Mouse (Mus musculus) cerebellum, adult 11-12 months (tissue): Measurements from ENCODE around the gene Gstp3.
A peak's percentile ranks its signal among the peaks of the same experiment; 100 is the strongest.
"Not testable (repeated sequence)": the region's sequence is repeated elsewhere in the genome, so short reads cannot be mapped to it uniquely, and the experiment has no call there.

Experiments
- DNase-seq: peaks from one replicate; pipeline ENCODE4 v3.0.0; 2022

The Gstp3 gene

DNA sequence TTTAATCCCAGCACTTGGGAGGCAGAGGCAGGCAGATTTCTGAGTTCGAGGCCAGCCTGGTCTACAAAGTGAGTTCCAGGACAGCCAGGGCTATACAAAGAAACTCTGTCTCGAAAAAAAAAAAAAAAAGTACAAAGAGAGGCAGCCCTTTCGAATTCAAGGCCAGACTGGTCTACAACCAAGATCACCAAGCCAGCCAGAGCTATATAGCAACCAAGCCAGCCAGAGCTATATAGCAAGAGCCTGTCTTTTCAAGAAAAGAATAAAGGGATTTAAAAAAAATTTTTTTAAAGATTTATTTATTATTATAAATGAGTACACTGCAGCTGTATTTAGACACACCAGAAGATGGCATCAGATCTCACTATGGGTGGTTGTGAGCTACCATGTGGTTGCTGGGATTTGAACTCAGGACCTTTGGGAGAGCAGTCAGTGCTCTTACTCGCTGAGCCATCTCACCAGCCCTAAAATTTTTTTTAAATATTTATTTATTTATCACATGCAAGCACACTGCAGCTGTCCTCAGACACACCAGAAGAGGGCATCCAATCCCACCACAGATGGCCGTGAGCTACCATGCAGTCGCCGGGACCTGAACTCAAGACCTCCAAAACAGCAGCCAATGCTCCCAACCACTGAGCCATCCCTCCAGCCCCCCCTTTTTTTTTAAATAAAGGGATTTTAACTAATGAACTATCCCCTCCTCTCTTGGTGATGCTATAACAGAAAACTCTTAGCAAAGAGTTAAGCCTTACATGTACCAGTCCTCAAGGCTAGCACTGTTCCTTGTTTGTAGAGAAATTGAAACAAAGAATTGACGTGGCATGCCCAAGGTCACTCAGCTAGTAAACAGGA, 902 bp upstream of the Gstp3 start:
- DNase-seq = peak; percentile 3

- DNase-seq = peak; percentile 9
These were observed 788 bp downstream of the Gstp3 start for GRCm38 (mm10) chr19:4058581-4058980.

- DNase-seq = no peak
These were observed 1.4 kb downstream of the Gstp3 start for GRCm38 (mm10) chr19:4057962-4058361.

GRCm38 (mm10) chr19:4057389-4057788, 2.0 kb downstream of the Gstp3 start:
- no peak for DNase-seq

DNA sequence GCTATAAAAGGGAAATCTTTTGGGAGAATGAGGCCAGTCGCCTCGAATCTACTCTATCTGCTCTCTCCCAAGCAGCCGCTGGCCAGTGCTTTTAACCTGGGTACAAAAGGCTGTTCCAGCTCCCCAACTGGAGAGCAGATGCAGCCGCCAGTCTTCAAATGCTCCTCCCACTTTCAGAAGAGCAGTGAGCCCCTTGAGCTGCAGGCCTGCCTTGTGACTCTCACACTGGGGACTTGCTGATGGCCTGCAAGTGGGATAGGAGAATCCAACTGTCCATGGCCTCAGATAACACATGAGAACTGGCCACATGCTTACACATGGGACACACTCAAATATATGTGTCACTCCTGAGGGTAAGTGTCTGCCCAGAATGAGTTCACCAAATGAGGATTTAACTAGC, 2.6 kb downstream of the Gstp3 start:
- DNase-seq = no peak

- DNase-seq = no peak
These were observed 3.2 kb downstream of the Gstp3 start for GRCm38 (mm10) chr19:4055947-4056693.

GRCm38 (mm10) chr19:4055216-4055946, 4.0 kb downstream of the Gstp3 start:
- peak; percentile 81 for DNase-seq

DNA sequence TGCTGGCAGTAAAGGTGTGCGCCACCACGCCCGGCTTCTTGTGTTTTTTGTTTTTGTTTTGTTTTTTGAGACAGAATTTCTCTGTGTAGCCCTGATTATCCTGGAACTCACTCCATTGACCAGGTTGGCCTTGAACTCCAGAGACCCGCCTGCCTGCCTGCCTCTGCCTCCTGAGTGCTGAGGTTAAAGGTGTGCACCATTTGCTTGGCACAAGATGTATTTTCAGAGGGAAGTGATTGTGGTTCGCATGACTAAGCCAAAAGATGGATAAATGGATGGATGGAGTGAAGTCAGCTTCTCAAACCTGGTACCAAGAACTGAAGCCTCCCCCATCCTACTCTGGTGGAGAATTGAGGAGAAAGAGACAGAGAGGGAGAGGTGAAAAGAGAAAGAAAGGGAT, 4.8 kb downstream of the Gstp3 start:
- DNase-seq = no peak

GRCm38 (mm10) chr19:4052516-4053030, 6.8 kb downstream of the Gstp3 start:
- no peak for DNase-seq

GRCm38 (mm10) chr19:4051741-4052515, 7.4 kb downstream of the Gstp3 start:
- peak; percentile 41 for DNase-seq

DNA sequence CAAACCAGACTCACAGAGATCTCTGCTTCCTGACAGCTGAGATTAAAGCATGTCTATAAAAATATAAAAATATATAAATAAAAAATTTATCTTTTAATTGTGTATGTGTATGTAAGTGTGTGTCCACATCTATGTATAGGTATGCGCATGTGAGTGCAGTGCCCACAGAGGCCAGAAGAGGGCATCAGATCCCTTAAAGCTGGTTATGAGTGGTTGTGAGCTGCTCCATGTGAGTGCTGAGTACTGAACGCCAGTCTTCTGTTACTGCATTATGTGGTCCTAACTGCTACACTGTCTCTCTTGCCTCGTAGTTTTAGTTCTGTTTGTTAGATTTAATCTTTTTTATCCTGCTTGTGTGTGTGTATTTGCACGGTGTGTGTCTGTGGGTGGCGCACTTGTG, 8.4 kb downstream of the Gstp3 start:
- DNase-seq = peak; percentile 33

DNA sequence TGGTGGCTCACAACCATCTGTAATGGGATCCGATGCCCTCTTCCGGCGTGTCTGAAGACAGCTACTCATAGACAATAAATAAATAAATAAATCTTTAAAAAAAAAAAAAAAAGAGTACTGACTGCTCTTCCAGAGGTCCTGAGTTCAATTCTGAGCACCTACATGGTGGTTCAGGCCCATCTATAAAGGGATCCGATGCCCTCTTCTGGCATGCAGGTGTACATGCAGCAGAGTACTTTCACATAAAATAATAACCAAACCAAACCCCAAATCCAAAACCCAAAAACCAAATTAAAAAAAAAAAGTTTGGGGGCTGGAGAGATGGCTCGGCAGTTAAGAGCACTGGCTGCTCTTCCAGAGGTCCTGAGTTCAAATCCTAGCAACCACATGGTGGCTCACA, 10.3 kb downstream of the Gstp3 start:
- not testable (repeated sequence) for DNase-seq

GRCm38 (mm10) chr19:4047859-4048258, 11.5 kb downstream of the Gstp3 start:
- peak; percentile 76 for DNase-seq

DNA sequence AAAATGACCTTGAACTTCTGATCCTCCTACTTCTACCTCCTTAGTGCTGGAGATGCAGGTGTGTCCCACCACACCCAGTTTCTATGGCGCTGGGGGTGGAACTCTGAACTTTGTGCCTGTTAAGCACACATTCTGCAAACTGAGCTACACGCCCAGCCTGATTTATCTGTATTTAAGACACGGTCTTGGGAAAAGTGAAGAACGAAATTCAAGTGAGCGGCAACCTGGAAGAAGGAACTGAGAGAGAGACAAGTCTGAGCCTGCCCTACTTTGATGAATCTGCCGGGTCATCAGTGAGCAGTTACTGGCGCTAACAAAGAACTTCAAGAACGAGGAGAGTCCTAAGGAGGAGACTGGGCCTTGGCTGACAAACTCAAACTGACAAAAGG, 12.5 kb downstream of the Gstp3 start:
- DNase-seq = no peak

GRCm38 (mm10) chr19:4045966-4046865, 13.2 kb downstream of the Gstp3 start, which contains the start of gene Gstp2:
Gene Gstp2, minus strand, starts transcription at chr19:4046023.
- peak; percentile 84 for DNase-seq

DNA sequence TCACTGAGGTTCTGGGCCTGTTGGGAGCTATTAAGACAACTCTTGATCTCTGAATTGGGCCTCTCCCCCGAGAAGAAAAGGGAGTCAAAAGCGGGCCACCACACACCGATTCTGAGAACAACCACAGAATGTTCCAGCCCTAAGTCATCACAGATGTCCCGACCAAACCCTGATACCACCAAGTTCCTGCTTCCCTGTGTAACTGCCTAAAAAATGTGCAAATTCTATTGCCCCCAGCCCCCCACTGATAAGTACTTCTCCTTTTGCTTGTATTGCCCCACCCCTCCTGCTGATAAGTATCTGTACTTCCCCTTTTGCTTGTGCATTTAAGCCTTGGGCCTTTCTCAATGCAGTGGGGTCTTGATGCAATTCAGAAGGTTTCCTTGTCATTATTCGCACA, 15.3 kb downstream of the Gstp3 start:
- DNase-seq = not testable (repeated sequence)

- no peak for DNase-seq
These were observed 17.2 kb downstream of the Gstp3 start for GRCm38 (mm10) chr19:4042124-4042523.

GRCm38 (mm10) chr19:4041500-4041899, 17.9 kb downstream of the Gstp3 start:
- not testable (repeated sequence) for DNase-seq

DNA sequence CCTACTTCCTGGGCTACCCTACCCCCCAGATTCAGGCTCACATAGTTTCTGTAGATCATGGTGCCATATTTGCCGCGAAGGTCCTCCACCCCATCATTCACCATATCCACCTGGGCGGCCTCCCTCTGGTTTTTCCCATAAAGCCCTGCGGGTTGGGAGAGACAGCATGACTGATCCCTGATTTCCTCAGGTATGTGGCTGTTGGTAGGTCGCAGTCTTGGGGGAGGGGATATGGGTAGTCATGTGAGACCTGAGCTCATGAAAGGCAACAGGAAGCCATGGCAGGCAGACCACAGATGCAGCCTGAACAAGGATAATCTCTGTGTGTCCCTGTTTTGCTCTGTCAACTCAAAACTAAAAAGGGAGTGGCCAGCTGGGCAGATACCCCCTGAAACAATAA, 18.4 kb downstream of the Gstp3 start:
- DNase-seq = not testable (repeated sequence)

DNA sequence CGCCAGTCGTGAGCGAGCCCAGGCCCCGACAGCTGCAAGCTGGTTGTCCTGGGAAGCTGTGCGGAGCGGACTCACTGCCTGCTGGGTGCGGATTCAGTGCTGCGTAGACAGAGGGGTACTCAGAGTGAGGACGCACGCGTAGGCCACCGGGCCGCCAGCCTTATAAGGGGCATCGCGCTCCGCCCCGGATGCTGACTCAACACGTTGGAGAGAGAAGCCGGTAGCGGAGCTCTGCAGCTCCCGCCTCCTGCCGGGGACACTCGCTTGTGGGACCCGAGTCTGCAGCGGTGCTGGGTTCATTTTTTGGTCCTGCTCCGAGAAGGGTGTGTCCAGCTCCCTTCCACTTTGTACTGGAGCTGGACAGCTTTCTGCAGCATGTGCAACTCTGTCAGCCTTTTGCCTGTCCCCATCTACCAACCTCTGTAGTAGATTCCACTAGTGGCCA, 21.6 kb downstream of the Gstp3 start, which contains the start of gene Gstp1:
TSS of gene Gstp1 (minus strand) at position 198 of the 445 bp plus-strand sequence.
- DNase-seq = peak; percentile 83
